Mouse (Mus musculus) mouse embryonic stem cell (cell line): Measurements from ENCODE around the gene Haus4.

ENCODE experiments used
- in situ Hi-C, 2 experiments: fragments of 300-500 bp; cut with MboI; formaldehyde crosslinking; loops; 1 replicate in 1 of 2; 3 replicates in 1 of 2; pipeline ENCODE4 v1.14.3; 2019 to 2020; ENCODE audit warnings: low sequenced_read_pairs in 2 of 2, low pct_unique_long_range_greater_than_20kb in 1 of 2, mixed read lengths in 1 of 2; ENCODE audit not compliant: unreplicated experiment in 1 of 2

Haus4 gene

GRCm38 (mm10) chr14:54516710-54517310 is 37.6 kb downstream of the Haus4 start:
- in situ Hi-C loops, result no loop called here

- in situ Hi-C loops, result no loop called here
Measured at GRCm38 (mm10) chr14:54509774-54510173, 44.6 kb downstream of the Haus4 start.

- in situ Hi-C loops, result no loop called here
Measured at GRCm38 (mm10) chr14:54503092-54503491, 51.3 kb downstream of the Haus4 start.

GRCm38 (mm10) chr14:54501365-54501764 is 53.1 kb downstream of the Haus4 start:
- in situ Hi-C loops, result no loop called here

- in situ Hi-C loops, result no loop called here
Measured at GRCm38 (mm10) chr14:54499330-54499729, 55.1 kb downstream of the Haus4 start.

- in situ Hi-C loops, result no loop called here
Measured at GRCm38 (mm10) chr14:54496706-54497105, 57.7 kb downstream of the Haus4 start.

GRCm38 (mm10) chr14:54494234-54494633 is 60.2 kb downstream of the Haus4 start:
- in situ Hi-C loops, result no loop called here

GRCm38 (mm10) chr14:54493236-54493635 is 61.2 kb downstream of the Haus4 start:
- in situ Hi-C loops, result no loop called here

- in situ Hi-C loops, result no loop called here
Measured at GRCm38 (mm10) chr14:54492345-54493131, 61.9 kb downstream of the Haus4 start.
